Mouse (Mus musculus): Measurements from ENCODE around the gene Apbb2.

GRCm38 (mm10) chr5:66572086-66572855, 46.3 kb downstream of the Apbb2 start:
- TF ChIP-seq CTCF (IDR thresholded peaks at IDR 0.05; ENCODE audit: borderline replicate concordance, insufficient read depth, low read length) (no peak), POLR2A (IDR thresholded peaks at IDR 0.05; ENCODE audit: low read depth, low read length) (no peak)

Data from embryonic fibroblast, embryonic 13.5 days (primary cell).